Mouse (Mus musculus): ENCODE results near the gene Gm2022. TPM values are rescaled to one million over a fixed set of nuclear protein-coding genes. Genes with fewer than 3 reads are reported as not detected.
"Not testable (repeated sequence)": the region's sequence is repeated elsewhere in the genome, so short reads cannot be mapped to it uniquely, and the experiment has no call there.

The Gm2022 gene
- not detected in 2 replicates for total RNA-seq (2014; rRNA removed; ENCODE audit: low replicate concordance)
- not detected in 2 replicates for polyA plus RNA-seq (2015; fragmentation: Nextera tagmentation; extraction: Ambion mirVana)

DNA sequence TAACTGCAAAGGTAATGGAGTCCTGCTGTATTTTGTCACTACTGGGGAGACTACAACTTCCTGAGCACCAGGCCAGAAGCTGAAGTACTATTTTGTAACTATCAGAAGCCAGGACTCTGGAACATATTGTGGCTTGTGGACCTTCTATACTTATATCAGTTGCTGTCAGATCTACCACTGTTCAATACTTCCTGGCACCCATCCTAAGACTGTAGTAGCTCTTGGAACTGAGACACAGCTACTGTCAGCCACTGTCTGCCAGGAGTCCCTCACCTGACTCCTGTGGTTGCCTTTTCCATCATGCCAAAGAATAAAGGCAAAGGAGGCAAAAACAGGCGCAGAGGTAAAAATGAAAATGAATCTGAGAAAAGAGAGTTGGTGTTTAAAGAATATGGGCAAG lies at the start of gene Gm2022:
Gene Gm2022, plus strand, starts transcription at position 301 of the 400 bp plus-strand sequence.
- DNase-seq (ENCODE audit: low spot score); H3K9ac ChIP-seq (replicated peaks; ENCODE audit: low read depth, low read length); H3K4me2 ChIP-seq (ENCODE audit: low read depth, low read length); H3K9me3 ChIP-seq (replicated peaks; ENCODE audit: control insufficient read depth, low read length); H3K36me3 ChIP-seq (replicated peaks; ENCODE audit: control insufficient read depth, insufficient read depth, low read length); H3K4me3 ChIP-seq (ENCODE audit: low read depth, low read length); H3K4me1 ChIP-seq (ENCODE audit: control insufficient read depth, insufficient read depth); H3K27ac ChIP-seq (ENCODE audit: low read depth); H3K27me3 ChIP-seq (ENCODE audit: control insufficient read depth, insufficient read depth, low read length); ATAC-seq (ENCODE audit: insufficient read depth, low read depth): not testable (repeated sequence)
- 73% methylated on average over 1 of the region's 1 CpGs for WGBS

- H3K27ac ChIP-seq (ENCODE audit: low read depth); H3K4me1 ChIP-seq (ENCODE audit: control insufficient read depth, insufficient read depth); H3K27me3 ChIP-seq (ENCODE audit: control insufficient read depth, insufficient read depth, low read length); H3K9me3 ChIP-seq (replicated peaks; ENCODE audit: control insufficient read depth, low read length); H3K4me2 ChIP-seq (ENCODE audit: low read depth, low read length); H3K36me3 ChIP-seq (replicated peaks; ENCODE audit: control insufficient read depth, insufficient read depth, low read length); ATAC-seq (ENCODE audit: insufficient read depth, low read depth); H3K4me3 ChIP-seq (ENCODE audit: low read depth, low read length); DNase-seq (ENCODE audit: low spot score); H3K9ac ChIP-seq (replicated peaks; ENCODE audit: low read depth, low read length): not testable (repeated sequence)
- no CpG with 5 or more reads among the region's 2 CpGs for WGBS
These were observed 44.5 kb upstream of the Gm2022 start for GRCm38 (mm10) chr12:87850657-87851056.

- H3K4me2 ChIP-seq (ENCODE audit: low read depth, low read length); H3K4me1 ChIP-seq (ENCODE audit: control insufficient read depth, insufficient read depth); ATAC-seq (ENCODE audit: insufficient read depth, low read depth); H3K9ac ChIP-seq (replicated peaks; ENCODE audit: low read depth, low read length); H3K4me3 ChIP-seq (ENCODE audit: low read depth, low read length); H3K9me3 ChIP-seq (replicated peaks; ENCODE audit: control insufficient read depth, low read length); H3K27me3 ChIP-seq (ENCODE audit: control insufficient read depth, insufficient read depth, low read length); H3K36me3 ChIP-seq (replicated peaks; ENCODE audit: control insufficient read depth, insufficient read depth, low read length); H3K27ac ChIP-seq (ENCODE audit: low read depth); DNase-seq (ENCODE audit: low spot score): not testable (repeated sequence)
- 45% methylated on average over 1 of the region's 1 CpGs for WGBS
These were observed 39.1 kb upstream of the Gm2022 start for GRCm38 (mm10) chr12:87856067-87856466.

- not testable (repeated sequence) for H3K9ac ChIP-seq (replicated peaks; ENCODE audit: low read depth, low read length); H3K4me1 ChIP-seq (ENCODE audit: control insufficient read depth, insufficient read depth); H3K9me3 ChIP-seq (replicated peaks; ENCODE audit: control insufficient read depth, low read length); ATAC-seq (ENCODE audit: insufficient read depth, low read depth); H3K27me3 ChIP-seq (ENCODE audit: control insufficient read depth, insufficient read depth, low read length); DNase-seq (ENCODE audit: low spot score); H3K27ac ChIP-seq (ENCODE audit: low read depth); H3K36me3 ChIP-seq (replicated peaks; ENCODE audit: control insufficient read depth, insufficient read depth, low read length); H3K4me3 ChIP-seq (ENCODE audit: low read depth, low read length); H3K4me2 ChIP-seq (ENCODE audit: low read depth, low read length)
- 72% methylated on average over 23 of the region's 23 CpGs for WGBS
These were observed 33.2 kb upstream of the Gm2022 start for GRCm38 (mm10) chr12:87861740-87862692.

DNA sequence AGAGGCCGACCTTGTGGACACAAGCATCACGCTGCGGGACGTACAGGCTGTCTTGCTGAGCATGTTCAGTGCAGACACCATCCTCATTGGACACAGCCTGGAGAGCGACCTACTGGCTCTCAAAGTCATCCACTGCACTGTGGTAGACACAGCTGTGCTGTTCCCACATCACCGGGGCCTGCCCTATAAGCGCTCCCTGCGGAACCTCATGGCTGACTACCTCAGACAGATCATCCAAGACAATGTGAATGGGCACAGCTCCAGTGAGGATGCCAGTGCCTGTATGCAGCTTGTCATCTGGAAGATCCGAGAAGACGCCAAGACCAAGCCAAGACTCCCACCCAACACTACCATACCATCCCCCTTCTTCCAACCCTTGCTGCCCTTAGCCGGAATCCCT lies 31.5 kb upstream of the Gm2022 start:
- ATAC-seq (ENCODE audit: insufficient read depth, low read depth): peak; percentile 18; the same call in 1 of the 2 replicates
- H3K36me3 ChIP-seq (replicated peaks; ENCODE audit: control insufficient read depth, insufficient read depth, low read length); H3K27ac ChIP-seq (ENCODE audit: low read depth); H3K4me3 ChIP-seq (ENCODE audit: low read depth, low read length); H3K4me2 ChIP-seq (ENCODE audit: low read depth, low read length); H3K4me1 ChIP-seq (ENCODE audit: control insufficient read depth, insufficient read depth); H3K9ac ChIP-seq (replicated peaks; ENCODE audit: low read depth, low read length); DNase-seq (ENCODE audit: low spot score); H3K9me3 ChIP-seq (replicated peaks; ENCODE audit: control insufficient read depth, low read length); H3K27me3 ChIP-seq (ENCODE audit: control insufficient read depth, insufficient read depth, low read length): not testable (repeated sequence)
- WGBS: 86% methylated on average over 8 of the region's 11 CpGs

GRCm38 (mm10) chr12:87864048-87864447 lies 31.1 kb upstream of the Gm2022 start:
- not testable (repeated sequence) for H3K9me3 ChIP-seq (replicated peaks; ENCODE audit: control insufficient read depth, low read length); DNase-seq (ENCODE audit: low spot score); ATAC-seq (ENCODE audit: insufficient read depth, low read depth); H3K27ac ChIP-seq (ENCODE audit: low read depth); H3K4me3 ChIP-seq (ENCODE audit: low read depth, low read length); H3K4me2 ChIP-seq (ENCODE audit: low read depth, low read length); H3K27me3 ChIP-seq (ENCODE audit: control insufficient read depth, insufficient read depth, low read length); H3K9ac ChIP-seq (replicated peaks; ENCODE audit: low read depth, low read length); H3K36me3 ChIP-seq (replicated peaks; ENCODE audit: control insufficient read depth, insufficient read depth, low read length); H3K4me1 ChIP-seq (ENCODE audit: control insufficient read depth, insufficient read depth)
- 70% methylated on average over 2 of the region's 2 CpGs for WGBS

- 74% methylated on average over 5 of the region's 5 CpGs for WGBS
- not testable (repeated sequence) for H3K27me3 ChIP-seq (ENCODE audit: control insufficient read depth, insufficient read depth, low read length); H3K27ac ChIP-seq (ENCODE audit: low read depth); H3K4me1 ChIP-seq (ENCODE audit: control insufficient read depth, insufficient read depth); H3K4me3 ChIP-seq (ENCODE audit: low read depth, low read length); H3K9ac ChIP-seq (replicated peaks; ENCODE audit: low read depth, low read length); DNase-seq (ENCODE audit: low spot score); H3K4me2 ChIP-seq (ENCODE audit: low read depth, low read length); H3K36me3 ChIP-seq (replicated peaks; ENCODE audit: control insufficient read depth, insufficient read depth, low read length); ATAC-seq (ENCODE audit: insufficient read depth, low read depth); H3K9me3 ChIP-seq (replicated peaks; ENCODE audit: control insufficient read depth, low read length)
These were observed 21.4 kb upstream of the Gm2022 start, which contains the start of gene Gm2016 for GRCm38 (mm10) chr12:87873772-87874171. Gene Gm2016, plus strand, starts transcription at chr12:87874072.

DNA sequence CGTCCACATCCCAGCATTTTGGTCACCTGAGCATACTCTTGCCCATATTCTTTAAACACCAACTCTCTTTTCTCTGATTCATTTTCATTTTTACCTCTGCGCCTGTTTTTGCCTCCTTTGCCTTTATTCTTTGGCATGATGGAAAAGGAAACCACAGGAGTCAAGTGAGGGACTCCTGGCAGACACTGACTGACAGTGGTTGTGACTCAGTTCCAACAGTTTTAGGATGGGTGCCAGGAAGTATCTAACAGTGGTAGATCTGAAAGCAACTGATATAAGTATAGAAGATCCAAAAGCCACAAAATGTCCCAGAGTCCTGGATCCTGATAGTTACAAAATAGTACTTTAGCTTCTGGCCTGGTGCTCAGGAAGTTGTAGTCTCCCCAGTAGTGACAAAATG lies 24.6 kb downstream of the Gm2022 start, which contains the start of gene Gm2035:
Gene Gm2035, minus strand, starts transcription at position 137 of the 400 bp plus-strand sequence.
- 67% methylated on average over 2 of the region's 2 CpGs for WGBS
- not testable (repeated sequence) for H3K4me2 ChIP-seq (ENCODE audit: low read depth, low read length); H3K9me3 ChIP-seq (replicated peaks; ENCODE audit: control insufficient read depth, low read length); H3K27ac ChIP-seq (ENCODE audit: low read depth); H3K36me3 ChIP-seq (replicated peaks; ENCODE audit: control insufficient read depth, insufficient read depth, low read length); ATAC-seq (ENCODE audit: insufficient read depth, low read depth); H3K4me3 ChIP-seq (ENCODE audit: low read depth, low read length); DNase-seq (ENCODE audit: low spot score); H3K4me1 ChIP-seq (ENCODE audit: control insufficient read depth, insufficient read depth); H3K27me3 ChIP-seq (ENCODE audit: control insufficient read depth, insufficient read depth, low read length); H3K9ac ChIP-seq (replicated peaks; ENCODE audit: low read depth, low read length)

Data from heart, postnatal 0 days (tissue).